Mouse (Mus musculus) layer of hippocampus, adult 9-11 months (tissue): ENCODE data around the gene Myh9.

Experiments
- DNase-seq: peaks from one replicate; pipeline ENCODE4 v3.0.0; 2022

Myh9 gene

GRCm38 (mm10) chr15:77803747-77804146 lies 38.2 kb downstream of the Myh9 start:
- DNase-seq, result peak; percentile 50

DNA sequence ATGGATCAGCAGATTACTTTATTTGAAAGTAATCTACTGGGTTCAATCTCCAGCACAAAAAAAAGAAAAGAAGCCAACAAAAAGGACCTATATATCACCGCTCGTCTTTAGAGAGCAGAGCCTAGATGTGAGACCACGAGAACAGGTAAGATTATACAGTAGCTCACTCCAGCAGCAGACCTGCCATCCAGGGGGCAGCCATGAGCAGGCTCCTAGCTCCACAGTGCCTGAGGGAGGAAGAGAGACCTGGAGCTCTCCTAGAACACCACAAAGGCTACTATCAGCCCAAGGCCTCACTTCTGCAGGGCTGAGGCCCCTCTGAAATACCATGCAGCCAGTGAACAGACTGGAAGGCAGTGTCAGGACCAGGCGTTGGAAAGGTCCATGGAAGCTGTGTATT lies 39.0 kb downstream of the Myh9 start:
- DNase-seq, result no peak

GRCm38 (mm10) chr15:77801188-77801587 lies 40.8 kb downstream of the Myh9 start:
- DNase-seq, result no peak

- peak; percentile 87 for DNase-seq
Observed at GRCm38 (mm10) chr15:77800511-77800910, 41.5 kb downstream of the Myh9 start.

GRCm38 (mm10) chr15:77799491-77800474 lies 42.2 kb downstream of the Myh9 start:
- no peak for DNase-seq

GRCm38 (mm10) chr15:77798664-77799490 lies 43.1 kb downstream of the Myh9 start:
- peak; percentile 38 for DNase-seq

GRCm38 (mm10) chr15:77797609-77798411 lies 44.2 kb downstream of the Myh9 start:
- DNase-seq, result peak; percentile 41

GRCm38 (mm10) chr15:77796409-77797035 lies 45.5 kb downstream of the Myh9 start:
- DNase-seq, result no peak

DNA sequence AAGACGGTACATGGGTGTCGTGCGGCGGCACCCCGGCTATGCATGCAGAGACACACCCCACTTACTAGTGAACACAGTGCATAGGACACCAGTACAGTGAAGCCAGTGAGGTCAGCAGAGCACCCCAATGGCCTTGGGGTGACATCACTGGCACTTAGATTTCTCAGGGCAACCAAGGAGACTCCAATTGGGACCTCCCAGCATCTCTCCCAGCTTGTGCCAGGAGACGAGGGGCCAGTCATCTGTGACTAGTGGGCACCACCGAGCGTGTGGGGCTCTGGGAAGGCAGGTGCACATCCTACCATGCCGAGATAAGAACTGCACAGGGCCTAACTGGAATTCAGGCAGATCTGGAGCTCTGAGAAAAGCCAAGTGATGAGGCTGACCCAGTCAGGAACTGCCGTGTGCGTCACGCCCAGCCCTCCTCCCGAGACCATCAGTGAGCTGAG lies 47.0 kb downstream of the Myh9 start:
- DNase-seq, result no peak

DNA sequence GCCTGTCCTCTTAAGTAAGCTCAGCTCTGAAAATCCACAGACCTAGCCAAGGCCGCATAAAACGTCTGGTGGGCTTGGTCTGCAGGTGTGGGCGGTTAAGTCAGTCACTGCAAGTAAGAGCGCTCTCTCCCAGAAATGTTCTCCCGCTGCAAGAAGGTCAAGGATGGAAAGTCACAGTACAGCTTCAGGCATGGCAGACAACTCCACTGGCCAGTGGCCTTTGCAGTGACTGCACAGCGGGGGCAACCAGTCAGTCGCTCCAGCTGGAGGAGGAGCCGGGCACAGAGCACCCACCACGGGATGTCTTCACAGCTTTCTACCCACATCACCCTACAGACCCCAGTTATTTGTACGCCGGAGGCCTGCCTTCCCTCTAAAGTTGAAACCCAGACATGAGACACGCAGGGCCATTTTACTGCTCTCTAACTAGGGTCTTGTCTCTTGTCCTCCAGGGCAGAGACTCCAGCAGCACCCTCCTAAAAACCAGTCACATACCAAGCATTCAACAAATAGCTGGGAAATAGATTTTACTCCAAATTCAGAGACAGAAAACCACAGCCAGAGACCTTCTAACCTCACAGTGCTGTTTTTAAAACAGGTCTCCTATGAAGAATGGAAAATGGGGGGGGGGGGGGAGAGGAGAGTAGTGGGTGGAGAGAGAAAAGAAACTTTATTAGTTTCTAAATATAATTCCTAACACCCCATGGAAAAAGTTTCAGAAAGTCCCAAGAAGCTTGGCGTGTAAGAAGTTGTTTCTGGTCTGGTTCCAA lies 47.7 kb downstream of the Myh9 start:
- no peak for DNase-seq

- peak; percentile 84 for DNase-seq
Observed at GRCm38 (mm10) chr15:77793554-77793953, 48.4 kb downstream of the Myh9 start.

- DNase-seq, result no peak
Observed at GRCm38 (mm10) chr15:77793094-77793493, 48.9 kb downstream of the Myh9 start.

- DNase-seq, result no peak
Observed at GRCm38 (mm10) chr15:77792056-77792455, 49.9 kb downstream of the Myh9 start.

- no peak for DNase-seq
Observed at GRCm38 (mm10) chr15:77790656-77791405, 51.1 kb downstream of the Myh9 start.

DNA sequence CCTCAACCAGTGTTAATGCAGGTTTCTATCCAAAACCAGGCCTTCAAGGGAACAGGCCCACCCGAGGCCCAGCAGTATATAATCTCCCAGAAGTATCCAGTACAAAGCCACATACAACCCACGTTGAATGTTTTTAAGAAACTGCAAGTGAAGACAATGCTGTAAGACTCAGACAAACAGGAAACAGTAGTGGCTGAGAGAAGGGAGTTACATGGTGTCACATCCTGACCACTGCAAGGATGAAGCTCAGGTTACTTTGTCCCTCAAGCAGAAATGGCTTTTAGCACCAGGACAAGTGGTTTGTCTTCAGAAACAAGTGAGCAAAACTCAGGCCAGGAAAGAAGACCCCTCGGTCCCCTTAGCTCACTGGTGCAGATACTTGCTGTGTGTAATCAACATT lies 52.8 kb downstream of the Myh9 start:
- no peak for DNase-seq

GRCm38 (mm10) chr15:77788356-77788755 lies 53.6 kb downstream of the Myh9 start:
- DNase-seq, result no peak

DNA sequence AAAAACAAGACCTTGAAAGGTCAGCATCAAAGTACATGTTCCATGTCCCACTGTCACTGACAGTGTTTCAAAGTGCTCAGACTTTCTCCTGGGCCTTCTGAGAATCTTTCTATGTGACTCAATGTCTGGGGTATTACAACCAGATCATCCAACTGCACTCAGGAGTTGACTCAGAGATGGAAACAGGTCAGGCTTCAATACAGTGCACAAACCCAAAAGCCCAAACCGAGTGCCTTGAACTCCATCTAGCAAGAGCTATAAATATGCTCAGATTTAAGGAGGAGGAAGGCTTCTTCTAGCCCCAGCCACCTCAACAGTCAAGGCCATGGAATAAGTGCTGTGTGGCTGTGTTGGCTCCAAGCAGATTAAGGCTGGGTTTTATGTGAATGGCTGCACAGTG lies 56.2 kb downstream of the Myh9 start:
- no peak for DNase-seq

GRCm38 (mm10) chr15:77784039-77784824 lies 57.7 kb downstream of the Myh9 start:
- peak; percentile 87 for DNase-seq

DNA sequence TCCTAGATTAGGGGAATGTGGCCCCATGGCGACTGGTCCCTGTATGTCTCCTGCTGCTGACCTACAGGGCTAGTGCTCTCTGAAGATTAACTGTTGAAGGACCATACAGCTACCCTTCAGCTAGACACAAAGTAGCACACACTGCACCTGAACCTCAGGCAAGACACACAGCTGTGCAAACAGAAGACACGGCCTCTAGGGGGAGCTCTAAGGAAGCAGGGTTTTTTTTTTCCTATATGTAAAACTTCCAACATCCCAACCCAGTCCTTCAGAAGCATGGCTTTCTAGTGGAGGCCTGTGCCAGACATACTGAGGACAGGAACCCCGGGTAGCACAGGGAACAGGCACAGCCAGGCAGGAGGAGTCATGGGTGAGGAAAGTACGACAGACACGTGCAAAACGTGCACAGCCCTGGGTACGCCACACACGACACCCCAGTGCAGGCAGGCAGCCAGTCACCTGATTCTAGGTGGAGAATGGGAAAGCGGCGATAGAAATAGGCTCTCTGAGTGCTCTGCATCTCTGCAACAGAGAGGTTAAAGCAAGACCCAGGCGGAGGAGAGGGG lies 59.4 kb downstream of the Myh9 start:
- no peak for DNase-seq
